Mouse (Mus musculus): ENCODE measurements around the gene Chrna9.

DNA sequence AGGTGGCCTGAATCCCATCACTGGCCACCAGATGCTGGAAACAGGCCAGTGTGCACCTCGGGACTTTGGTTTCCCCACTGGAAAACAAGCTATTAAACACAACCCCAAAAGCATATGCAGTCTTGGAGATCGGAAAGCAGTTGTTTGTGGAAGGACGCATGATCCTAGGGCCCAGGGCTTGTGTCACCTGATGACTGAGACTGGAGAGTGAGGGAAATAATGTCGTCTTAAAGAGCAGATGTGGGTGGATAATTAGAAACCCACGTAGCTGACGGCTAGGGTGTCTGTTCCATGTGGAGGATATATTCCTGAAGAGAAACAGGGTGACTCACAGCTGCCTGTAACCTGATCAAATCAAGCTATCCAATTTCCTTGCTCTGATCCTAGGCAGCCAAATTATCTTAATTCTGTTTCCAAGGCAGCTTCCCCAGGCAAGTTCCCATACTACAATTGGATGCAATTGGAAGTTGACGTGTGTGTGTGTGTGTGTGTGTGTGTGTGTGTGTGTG is 31.1 kb downstream of the Chrna9 start:
- TF ChIP-seq EP300 (IDR thresholded peaks at IDR 0.05; ENCODE audit: low read depth) (no peak), CTCF (IDR thresholded peaks at IDR 0.05; ENCODE audit: low read depth) (no peak)
